Mouse (Mus musculus) lung, adult 2 months (tissue): Measurements from ENCODE around the gene Uso1. TPM values are rescaled to one million over a fixed set of nuclear protein-coding genes. Genes with fewer than 3 reads are reported as not detected.
A peak's percentile ranks its signal among the peaks of the same experiment; 100 is the strongest.

Source experiments
- DNase-seq: peaks from one replicate; pipeline ENCODE4 v3.0.0; 2022
- H3K4me1 ChIP-seq: fragments of 200-500 bp; 2 replicates; pipeline ENCODE4 v1.6.1; 2011; ENCODE audit warnings: low read length; ENCODE audit not compliant: control insufficient read depth, insufficient read depth
- H3K4me3 ChIP-seq: fragments of 200-500 bp; replicated peaks from 2 replicates; pipeline ENCODE3; 2011; ENCODE audit warnings: low read depth, mild to moderate bottlenecking, control low read depth, low read length; ENCODE audit errors: extremely low read depth
- CTCF ChIP-seq: fragments of 200-500 bp; IDR thresholded peaks from 2 replicates; pipeline ENCODE4 v1.5.1; 2011; ENCODE audit warnings: mild to moderate bottlenecking, low read length, control low read depth; ENCODE audit not compliant: insufficient read depth
- POLR2A ChIP-seq: fragments of 200-500 bp; IDR thresholded peaks from 2 replicates; pipeline ENCODE4 v1.6.1; 2011; ENCODE audit warnings: low read depth, mild to moderate bottlenecking, control low read depth, low read length, borderline replicate concordance; ENCODE audit errors: extremely low read depth
- WGBS: fragments of 180-500 bp; shearing (Covaris S2); methylation state at CpG from one replicate; pipeline ENCODE4 v1.1.7; 2018; 5-methylcytosine and 5-hydroxymethylcytosine counted together
- polyA plus RNA-seq: library from polyadenylated mRNA; depleted of rRNA; stranded (reverse); fragments of >200 nt; gene quantifications from 2 replicates; pipeline ENCODE4 v1.2.3, GENCODE M21; 2012

Gene Uso1
- polyA plus RNA-seq, 1 experiment = 19.1 TPM

DNA sequence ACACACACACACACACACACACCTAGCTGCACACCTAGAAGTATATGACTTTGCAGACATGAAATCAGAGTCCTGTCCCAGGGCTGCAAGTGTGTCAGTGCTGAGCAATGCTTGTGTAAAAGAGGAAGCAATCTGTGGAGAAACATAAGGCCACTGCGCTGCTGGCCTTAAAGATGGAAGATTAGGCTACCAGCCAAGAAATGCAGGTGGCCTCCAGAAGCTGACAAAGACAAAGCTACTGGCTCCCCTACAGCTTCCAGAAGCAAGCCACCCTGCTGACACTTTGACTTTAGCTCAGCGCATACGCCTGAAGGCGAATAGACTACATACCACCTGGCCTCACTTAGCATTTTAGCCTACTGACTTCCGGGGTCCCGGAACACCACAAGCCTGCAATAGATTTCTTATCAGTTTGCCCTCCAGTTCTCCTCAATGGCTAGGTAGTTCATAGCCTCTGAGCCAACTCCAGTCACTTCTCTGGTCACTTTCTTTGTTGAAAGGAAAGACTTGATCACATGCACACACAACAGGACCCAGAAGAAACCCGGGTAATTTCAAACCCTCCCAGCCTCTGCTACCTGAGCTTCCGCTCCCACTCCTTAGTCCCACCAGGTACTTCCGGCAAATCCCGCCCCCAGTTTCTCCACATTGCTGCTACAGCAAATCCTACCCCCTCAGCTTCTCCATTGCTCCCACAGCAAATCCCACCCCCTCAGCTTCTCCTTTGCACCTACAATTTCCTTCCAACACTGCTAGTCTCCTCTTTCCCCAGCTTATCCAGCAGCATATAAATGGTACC is 31.2 kb upstream of the Uso1 start:
- TF ChIP-seq CTCF (no peak), POLR2A (no peak)
- no peak for DNase-seq
- Histone ChIP-seq H3K4me3 (no peak overlapping the region), H3K4me1 (no peaks in the 10 kb centered on the region)
- 40% methylated on average over 10 of the region's 10 CpGs for WGBS

DNA sequence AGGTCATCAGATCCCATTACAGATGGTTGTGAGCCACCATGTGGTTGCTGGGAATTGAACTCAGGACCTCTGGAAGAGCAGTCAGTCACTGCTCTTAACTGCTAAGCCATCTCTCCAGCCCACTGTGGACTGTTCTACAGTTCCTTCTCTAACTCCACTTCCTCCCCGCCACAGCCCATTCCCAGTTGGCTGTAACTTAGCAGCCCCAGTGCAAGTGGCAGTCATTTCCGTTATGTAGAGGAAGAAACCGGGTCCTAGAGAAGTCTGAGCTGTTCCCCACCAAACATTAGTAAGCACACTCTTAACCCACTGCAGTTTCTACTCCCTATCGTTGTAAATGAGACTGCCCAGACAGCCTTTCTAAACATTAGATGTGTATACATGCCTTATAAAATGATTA is 30.5 kb upstream of the Uso1 start:
- WGBS = 83% methylated on average over 4 of the region's 4 CpGs

DNA sequence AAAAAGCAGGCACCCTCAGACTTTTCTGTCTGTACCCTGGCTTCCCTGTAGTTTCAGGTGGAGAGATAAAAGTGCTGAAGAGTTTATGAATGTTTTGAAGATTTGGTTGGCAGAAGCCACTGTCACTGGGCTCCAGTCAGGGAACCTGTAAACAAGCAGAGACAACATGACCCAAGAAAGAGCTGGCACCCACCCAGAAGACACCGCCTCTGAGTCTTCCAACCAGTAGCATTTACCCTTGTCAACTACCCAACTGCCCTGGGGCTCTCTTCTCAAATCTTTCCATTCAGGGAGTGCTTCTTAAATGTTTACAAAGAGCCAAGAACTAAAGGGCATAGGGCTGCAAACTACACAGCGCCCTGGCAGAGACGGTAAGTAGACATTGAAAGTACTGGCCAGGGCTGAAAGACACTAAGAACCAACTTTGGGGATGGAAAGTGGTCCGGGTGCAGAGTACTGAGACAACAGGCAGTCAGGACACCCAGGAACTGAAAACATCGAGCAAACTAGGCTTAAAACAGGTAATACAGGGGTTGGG is 26.9 kb upstream of the Uso1 start:
- no peak for DNase-seq
- WGBS = 86% methylated on average over 5 of the region's 5 CpGs
- H3K4me1 ChIP-seq = peaks cover 4% of the 10 kb centered on the region; the same call in 1 of the 2 replicates
- no peak for TF ChIP-seq CTCF
- TF ChIP-seq POLR2A = no peak
- H3K4me3 ChIP-seq = no peak overlapping the region

More for the DNA sequence above, 30.5 kb upstream of the Uso1 start:
- Histone ChIP-seq H3K4me1 (peaks cover 2% of the 10 kb centered on the region; the same call in 1 of the 2 replicates), H3K4me3 (no peak overlapping the region)
- TF ChIP-seq POLR2A = no peak
- no peak for TF ChIP-seq CTCF
- DNase-seq = no peak

DNA sequence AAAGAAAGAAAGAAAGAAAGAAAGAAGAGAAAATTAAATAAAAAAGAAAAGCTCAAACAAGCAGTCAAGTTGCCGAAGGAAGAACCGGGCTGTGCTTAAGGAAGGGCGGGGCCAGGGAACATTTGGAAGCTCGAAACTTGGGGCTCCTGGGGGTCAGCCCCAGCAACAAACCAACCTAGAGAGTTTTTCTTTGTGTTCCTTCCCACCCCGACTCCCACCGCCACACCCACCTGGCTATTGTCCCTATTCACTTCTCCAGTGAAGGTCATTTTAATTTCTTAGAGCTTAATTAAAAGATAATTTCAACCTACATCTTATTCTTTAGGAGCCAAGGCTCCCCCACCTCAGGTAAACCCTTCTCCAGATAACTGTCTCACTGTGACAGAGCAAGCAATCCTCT is 25.6 kb upstream of the Uso1 start:
- WGBS = 18% methylated on average over 6 of the region's 6 CpGs
- Histone ChIP-seq H3K4me3 (peak overlapping the region; percentile 24), H3K4me1 (peaks cover 4% of the 10 kb centered on the region; the same call in 1 of the 2 replicates)
- no peak for DNase-seq
- TF ChIP-seq POLR2A (no peak), CTCF (no peak)

DNA sequence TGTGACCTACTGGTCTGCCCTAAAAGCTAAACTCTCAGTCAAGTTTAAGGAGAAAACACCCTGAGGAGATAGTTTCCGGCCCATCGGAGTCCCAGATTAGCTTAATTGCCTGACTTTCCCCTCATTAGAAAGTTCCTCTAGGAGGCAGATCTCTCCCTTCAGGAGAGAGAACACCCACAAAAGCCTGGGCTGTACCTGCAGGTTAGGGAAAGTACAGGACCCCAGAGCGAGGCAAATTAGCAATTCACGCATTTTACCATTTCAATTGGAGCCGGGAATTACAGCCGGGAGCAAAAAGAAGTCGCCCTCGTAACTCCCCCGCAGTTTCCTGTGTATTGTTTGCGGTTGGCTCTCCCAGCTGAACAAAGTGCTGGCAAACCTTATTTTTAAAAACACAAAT is 25.2 kb upstream of the Uso1 start:
- WGBS = 11% methylated on average over 10 of the region's 10 CpGs
- Histone ChIP-seq H3K4me1 (peaks cover 4% of the 10 kb centered on the region; the same call in 1 of the 2 replicates), H3K4me3 (peak overlapping the region; percentile 9)
- TF ChIP-seq POLR2A (no peak), CTCF (no peak)
- DNase-seq = no peak

DNA sequence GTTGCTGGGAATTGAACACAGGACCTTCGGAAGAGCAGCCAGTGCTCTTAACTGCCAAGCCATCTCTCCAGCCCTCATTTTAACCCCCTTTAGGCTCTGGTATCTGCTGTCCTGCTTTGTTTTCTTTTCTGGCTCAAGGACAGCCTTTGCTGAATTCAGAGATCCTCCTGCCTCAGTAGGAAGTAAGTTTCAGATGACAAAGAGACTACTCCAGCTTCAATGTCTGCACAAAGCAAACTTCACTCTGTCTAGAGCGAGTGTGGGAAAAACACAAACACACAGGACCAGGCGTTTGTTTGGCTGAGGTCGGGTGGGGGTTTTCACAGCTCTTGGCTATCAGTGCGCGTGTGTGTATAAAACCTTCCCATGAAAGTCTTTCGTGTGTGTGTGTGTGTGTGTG is 24.3 kb upstream of the Uso1 start:
- H3K4me3 ChIP-seq = no peak overlapping the region
- 86% methylated on average over 7 of the region's 7 CpGs for WGBS
- no peak for DNase-seq
- peaks cover 4% of the 10 kb centered on the region; the same call in 1 of the 2 replicates for H3K4me1 ChIP-seq
- TF ChIP-seq CTCF = no peak
- no peak for TF ChIP-seq POLR2A

DNA sequence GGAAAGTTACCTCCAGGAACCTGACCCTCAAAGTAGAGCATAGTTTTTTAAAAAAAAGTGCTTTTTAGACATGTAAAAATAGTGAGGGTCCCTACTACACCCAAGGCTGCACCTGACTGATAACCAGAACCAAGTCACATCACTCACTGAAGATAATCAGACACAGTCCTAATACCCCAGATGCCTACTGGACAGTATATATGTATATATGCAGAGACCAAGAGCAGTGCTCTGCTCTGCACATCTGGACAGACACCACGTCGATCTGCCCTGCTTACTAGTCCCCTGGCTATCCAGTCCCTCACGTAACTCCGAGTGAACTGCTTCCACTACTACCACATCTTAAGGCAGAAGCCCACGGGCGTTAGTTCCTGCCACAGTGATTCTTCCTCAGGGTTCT is 23.5 kb upstream of the Uso1 start:
- no peak overlapping the region for H3K4me3 ChIP-seq
- peaks cover 4% of the 10 kb centered on the region; the same call in 1 of the 2 replicates for H3K4me1 ChIP-seq
- no peak for TF ChIP-seq POLR2A
- TF ChIP-seq CTCF = no peak
- no peak for DNase-seq
- WGBS = 85% methylated on average over 6 of the region's 6 CpGs

DNA sequence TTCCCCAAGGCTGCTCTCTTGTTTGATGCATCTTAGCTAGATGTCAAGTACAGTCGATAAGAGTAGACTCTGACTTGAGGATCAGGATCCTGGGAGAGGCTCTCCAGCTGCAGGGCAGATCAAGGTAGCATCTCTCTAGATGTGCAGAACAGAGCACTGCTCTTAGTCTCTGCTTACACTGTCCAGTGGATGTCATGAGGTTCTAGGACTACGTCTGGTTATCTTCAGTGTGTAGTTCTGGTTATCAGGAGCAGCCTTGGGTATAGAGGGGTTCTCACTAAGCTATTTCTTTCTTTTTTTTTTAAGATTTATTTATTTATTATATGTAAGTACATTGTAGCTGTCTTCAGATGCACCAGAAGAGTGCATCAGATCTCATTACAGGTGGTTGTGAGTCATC is 22.8 kb upstream of the Uso1 start:
- H3K4me1 ChIP-seq = peaks cover 4% of the 10 kb centered on the region; the same call in 1 of the 2 replicates
- DNase-seq = no peak
- TF ChIP-seq CTCF (no peak), POLR2A (no peak)
- no peak overlapping the region for H3K4me3 ChIP-seq
- WGBS = 91% methylated on average over 2 of the region's 2 CpGs

DNA sequence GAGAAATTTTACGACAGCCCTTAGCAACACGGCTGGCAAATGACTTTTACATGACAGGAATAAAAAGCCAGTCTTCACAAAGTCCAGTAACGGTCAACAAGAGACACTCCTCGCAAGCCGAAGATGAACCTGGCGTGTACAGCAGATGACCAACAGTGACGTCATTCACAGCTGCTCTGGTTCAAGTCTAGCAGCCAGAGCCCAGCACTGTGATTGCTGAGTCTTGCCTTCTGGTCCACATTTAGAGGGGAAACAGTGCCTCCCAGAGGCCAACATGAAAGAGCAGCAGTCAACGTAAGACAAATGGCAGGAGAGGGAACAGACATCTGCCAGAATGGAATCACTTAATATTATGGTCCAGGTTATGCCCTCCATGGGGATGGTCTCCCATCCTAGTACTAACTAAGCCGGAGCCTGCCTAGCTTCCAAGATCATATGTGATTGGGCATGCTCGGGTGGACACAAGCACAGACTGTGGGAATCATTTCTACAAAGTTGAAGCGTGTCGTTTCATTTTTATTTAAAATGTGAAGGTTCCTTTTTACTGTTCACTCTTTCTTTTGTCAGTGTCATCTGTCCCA is 19.8 kb upstream of the Uso1 start:
- TF ChIP-seq CTCF (peak; percentile 87), POLR2A (no peak)
- 47% methylated on average over 12 of the region's 12 CpGs for WGBS
- Histone ChIP-seq H3K4me1 (no peaks in the 10 kb centered on the region), H3K4me3 (no peak overlapping the region)
- DNase-seq = peak; percentile 58
